8 mouse cellular contexts compared by ENCODE assay signal in the genomic region with DNA sequence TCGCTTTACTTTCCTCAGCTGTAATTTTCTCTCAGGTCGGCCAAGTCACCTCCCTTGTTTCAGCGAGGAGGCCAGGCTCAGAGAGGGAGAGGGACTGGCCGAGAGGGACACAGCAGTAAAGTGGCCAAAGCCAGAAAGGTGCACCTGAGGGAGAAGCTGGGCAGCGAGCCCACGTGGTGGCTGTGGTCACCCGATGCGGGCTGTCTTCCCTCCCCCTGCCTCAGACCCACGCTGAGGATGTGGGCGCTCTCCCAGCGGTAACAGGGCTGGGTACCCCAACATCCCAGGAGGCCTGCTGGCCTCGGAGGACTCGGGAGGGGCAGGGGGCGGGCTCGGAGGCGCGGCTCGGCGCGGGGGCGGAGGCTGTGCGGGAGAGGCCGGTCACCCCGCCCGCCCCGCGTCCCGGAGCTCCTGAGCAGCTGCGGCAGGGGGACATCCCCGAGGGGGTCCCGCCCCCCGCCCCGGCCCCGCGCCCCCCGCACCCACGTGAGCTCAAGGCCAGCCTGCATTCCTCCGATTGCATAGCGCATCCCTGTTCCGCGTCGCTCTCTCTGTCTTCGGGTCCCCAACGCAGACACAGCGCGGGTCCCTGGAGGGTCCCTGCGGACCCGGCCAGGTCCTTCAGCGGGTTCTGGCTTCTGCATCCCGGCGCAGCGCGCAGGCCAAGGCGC. TPM values are rescaled to one million over a fixed set of nuclear protein-coding genes. Genes with fewer than 3 reads are reported as not detected.
DNase-seq lines count a peak whose midpoint lies in the region; ATAC-seq and TF ChIP-seq lines count a peak whose summit lies in the region.

A gene (plus strand): TSS at position 516 of the 671 bp plus-strand sequence.

- TF ChIP-seq POLR2A in thymus, adult 2 months (IDR thresholded peaks at IDR 0.05; ENCODE audit: control insufficient read depth, extremely low read depth, insufficient read depth, low read length, poor library complexity) = no peak

- peak within 1 kb of the TSS; percentile 98 for H3K4me2 ChIP-seq in heart, postnatal 0 days (ENCODE audit: low read depth, low read length)
- peak within 1 kb of the TSS; percentile 98 for H3K4me2 ChIP-seq in lung, embryonic 16.5 days (ENCODE audit: low read depth, low read length)

- ATAC-seq in heart, postnatal 0 days (ENCODE audit: insufficient read depth, low read depth) = no peak; the same call in 1 of the 2 replicates
- ATAC-seq in lung, embryonic 16.5 days (ENCODE audit: low read depth) = peak; percentile 80

- 0 out of 2 replicates have a peak, but pooled peaks cover 3% of the 10 kb centered on the region for H3K4me1 ChIP-seq in thymus, adult 2 months (replicated peaks; ENCODE audit: control insufficient read depth, insufficient read depth, low read length)
- H3K4me1 ChIP-seq in heart, postnatal 0 days (ENCODE audit: control insufficient read depth, insufficient read depth) = 0 out of 2 replicates have a peak, but pooled peaks cover 3% of the 10 kb centered on the region
- peaks cover 4% of the 10 kb centered on the region; the same call in 1 of the 2 replicates for H3K4me1 ChIP-seq in lung, embryonic 16.5 days (replicated peaks; ENCODE audit: control insufficient read depth, insufficient read depth, low read length)

- H3K9me3 ChIP-seq in heart, postnatal 0 days (replicated peaks; ENCODE audit: control insufficient read depth, low read length) = no peaks in the 10 kb centered on the region
- H3K9me3 ChIP-seq in lung, embryonic 16.5 days (ENCODE audit: control insufficient read depth, low read length) = no peaks in the 10 kb centered on the region

- TF ChIP-seq EP300 in heart, postnatal 0 days (IDR thresholded peaks at IDR 0.05; ENCODE audit: low read depth) = no peak

- H3K4me3 ChIP-seq in thymus, adult 2 months (ENCODE audit: control insufficient read depth, insufficient read depth, low read length) = peak within 1 kb of the TSS; percentile 19; the same call in 1 of the 2 replicates
- H3K4me3 ChIP-seq in heart, postnatal 0 days (ENCODE audit: low read depth, low read length) = peak within 1 kb of the TSS; percentile 57
- H3K4me3 ChIP-seq in lung, embryonic 16.5 days (ENCODE audit: low read length) = peak within 1 kb of the TSS; percentile 57

- no peak for DNase-seq in thymus, adult 2 months
- DNase-seq in thymus, postnatal 14 days = no peak
- DNase-seq in embryo, embryonic 11 days = peak; percentile 49
- DNase-seq in heart, postnatal 0 days (ENCODE audit: low spot score) = no peak
- DNase-seq in layer of hippocampus, postnatal 10 days (ENCODE audit: low spot score in 2 of 2) = peak; percentile 31 to 47
- DNase-seq in right cerebral cortex, adult 2 months (ENCODE audit: low spot score in 2 of 2) = peak; percentile 36 to 44
- DNase-seq in spleen, postnatal 14 days (ENCODE audit: low spot score in 2 of 2) = no peak

- 3% methylated on average over 49 of the region's 54 CpGs for WGBS in thymus, adult 2 months
- WGBS in heart, postnatal 0 days = under 1% methylated on average over 45 of the region's 54 CpGs
- under 1% methylated on average over 35 of the region's 54 CpGs for WGBS in lung, embryonic 16.5 days

- H3K36me3 ChIP-seq in thymus, adult 2 months (ENCODE audit: control insufficient read depth, insufficient read depth, low read length) = no peaks in the 10 kb centered on the region
- H3K36me3 ChIP-seq in heart, postnatal 0 days (replicated peaks; ENCODE audit: control insufficient read depth, insufficient read depth, low read length) = no peaks in the 10 kb centered on the region
- H3K36me3 ChIP-seq in lung, embryonic 16.5 days (ENCODE audit: control insufficient read depth, insufficient read depth, low read length) = no peaks in the 10 kb centered on the region

- H3K27ac ChIP-seq in thymus, adult 2 months (ENCODE audit: control insufficient read depth, insufficient read depth, low read length) = no peak within 1 kb of the TSS
- no peak within 1 kb of the TSS for H3K27ac ChIP-seq in heart, postnatal 0 days (ENCODE audit: low read depth)
- no peak within 1 kb of the TSS for H3K27ac ChIP-seq in lung, embryonic 16.5 days (ENCODE audit: low read length)

- peak within 1 kb of the TSS; percentile 37; the same call in 1 of the 2 replicates for H3K9ac ChIP-seq in heart, postnatal 0 days (replicated peaks; ENCODE audit: low read depth, low read length)
- peak within 1 kb of the TSS; percentile 68 for H3K9ac ChIP-seq in lung, embryonic 16.5 days (ENCODE audit: low read length)

- TF ChIP-seq CTCF in thymus, adult 2 months (IDR thresholded peaks at IDR 0.05; ENCODE audit: borderline replicate concordance, control insufficient read depth, extremely low read depth, insufficient read depth, low read length, poor library complexity) = no peak
- TF ChIP-seq CTCF in heart, postnatal 0 days (IDR thresholded peaks at IDR 0.05; ENCODE audit: low read depth) = no peak

- peaks cover 3% of the 10 kb centered on the region; the same call in 1 of the 2 replicates for H3K27me3 ChIP-seq in thymus, adult 2 months (ENCODE audit: control insufficient read depth, insufficient read depth, low read length)
- H3K27me3 ChIP-seq in heart, postnatal 0 days (ENCODE audit: control insufficient read depth, insufficient read depth, low read length) = peaks cover 11% of the 10 kb centered on the region
- 0 out of 2 replicates have a peak, but pooled peaks cover 2% of the 10 kb centered on the region for H3K27me3 ChIP-seq in lung, embryonic 16.5 days (ENCODE audit: control insufficient read depth, insufficient read depth, low read depth, low read length)

RNA-seq across cellular contexts. Expression of the gene that starts here (rescaled TPM):
- polyA plus RNA-seq in thymus, adult 2 months (2012; rRNA removed) = not detected in 2 replicates
- total RNA-seq in heart, postnatal 0 days (2014; rRNA removed; ENCODE audit: low replicate concordance) = 0.42 TPM in 1 of 2 replicates, not detected in the other
- 0.16 and 0.25 TPM in 2 replicates for polyA plus RNA-seq in heart, postnatal 0 days (2015; fragmentation: Nextera tagmentation; extraction: Ambion mirVana)
- 10 to 100 TPM; 16.1 to 17.3 TPM for total RNA-seq in layer of hippocampus, postnatal 10 days (2021)
- polyA plus RNA-seq in lung, embryonic 16.5 days (2015; fragmentation: Nextera tagmentation; extraction: Ambion mirVana) = 0.63 and 0.83 TPM in 2 replicates

Comparison
In these comparisons a context has a peak if more than half of its experiments do, and no peak if none do; other contexts are left out.
1. RNA of the gene that starts here (total RNA-seq): 16.1 to 17.3 TPM in layer of hippocampus, postnatal 10 days; 0.42 TPM in heart, postnatal 0 days; every median in the first group is over 10 times any median in the second.
2. Peak in ATAC-seq, H3K4me3 ChIP-seq, H3K9ac ChIP-seq and H3K4me2 ChIP-seq in lung, embryonic 16.5 days; RNA of the gene not detected or under 1 TPM.
3. DNase-seq: peak in embryo, embryonic 11 days (single experiment), layer of hippocampus, postnatal 10 days (2 of 2) and right cerebral cortex, adult 2 months (2 of 2); none in thymus, adult 2 months (single experiment), thymus, postnatal 14 days (single experiment), heart, postnatal 0 days (single experiment) and spleen, postnatal 14 days (0 of 2).
4. Peak in every context shown above with its lines, with median percentiles within 50 percentile points of each other: H3K4me3 ChIP-seq.